Mouse (Mus musculus): ENCODE results near the gene Tpbgl.

GRCm38 (mm10) chr7:99671544-99672435 is 44.9 kb upstream of the Tpbgl start:
- TF ChIP-seq CTCF (IDR thresholded peaks at IDR 0.05; ENCODE audit: extremely low read depth, insufficient read depth, insufficient read length, insufficient replicate concordance) = no peak
- no peak for TF ChIP-seq POLR2A (IDR thresholded peaks at IDR 0.05; ENCODE audit: low read depth, low read length)
